14 mouse cellular contexts compared by ENCODE assay signal in genomic region chr12:8811894-8812560, GRCm38 (mm10). TPM values are rescaled to one million over a fixed set of nuclear protein-coding genes. Genes with fewer than 3 reads are reported as not detected.
DNase-seq lines count a peak whose midpoint lies in the region; ATAC-seq and TF ChIP-seq lines count a peak whose summit lies in the region.
"Had no signal": no experiment of that assay in that cellular context is flagged by ENCODE, and none has a peak within 500 bp of the region (broad histone marks: within the 10 kb centered on the region; RNA-seq: fewer than 3 reads in every experiment).

No protein-coding gene starts in this region.

- no peak overlapping the region for H3K9ac ChIP-seq in forebrain, embryonic 11.5 days (ENCODE audit: low read length)
- H3K9ac ChIP-seq in forebrain, embryonic 12.5 days: no peak overlapping the region
- H3K9ac ChIP-seq in liver, postnatal 0 days (replicated peaks): no peak overlapping the region; the same call in 1 of the 2 replicates
- H3K9ac ChIP-seq in liver, embryonic 12.5 days: no peak overlapping the region
- H3K9ac ChIP-seq in lung, postnatal 0 days (replicated peaks; ENCODE audit: low read depth): no peak overlapping the region
- 0 out of 2 replicates have a peak overlapping the region, but pooled peaks have one; percentile 31 for H3K9ac ChIP-seq in stomach, postnatal 0 days (ENCODE audit: low read length)
- H3K9ac ChIP-seq: embryonic facial prominence, embryonic 12.5 days; forebrain, embryonic 15.5 days; heart, embryonic 15.5 days; midbrain, embryonic 15.5 days had no signal

- 88% methylated on average over 5 of the region's 5 CpGs for WGBS in forebrain, embryonic 11.5 days
- 93% methylated on average over 5 of the region's 5 CpGs for WGBS in forebrain, embryonic 12.5 days
- 74% methylated on average over 5 of the region's 5 CpGs for WGBS in liver, postnatal 0 days (ENCODE audit: insufficient replicate concordance)
- 68% methylated on average over 5 of the region's 5 CpGs for WGBS in liver, embryonic 12.5 days (ENCODE audit: insufficient replicate concordance)
- WGBS in lung, postnatal 0 days: 62% methylated on average over 5 of the region's 5 CpGs
- WGBS in stomach, postnatal 0 days: 75% methylated on average over 5 of the region's 5 CpGs

- peak; percentile 20 for DNase-seq in forebrain, embryonic 11.5 days (ENCODE audit: low spot score)
- no peak for DNase-seq in liver, postnatal 0 days
- DNase-seq in lung, postnatal 0 days (ENCODE audit: low spot score): peak; percentile 88
- DNase-seq in stomach, postnatal 0 days (ENCODE audit: low spot score): no peak
- DNase-seq in neural tube, embryonic 10.5 days (ENCODE audit: extremely low spot score, low spot score): no peak
- no peak for DNase-seq in embryo, embryonic 11 days
- DNase-seq: right cerebral cortex, postnatal 4 days had no signal

- ATAC-seq in forebrain, embryonic 11.5 days (replicated peaks; ENCODE audit: low FRiP score): no peak
- ATAC-seq in forebrain, embryonic 12.5 days (ENCODE audit: low FRiP score): no peak
- ATAC-seq in liver, postnatal 0 days: no peak
- ATAC-seq in liver, embryonic 12.5 days: no peak
- ATAC-seq in lung, postnatal 0 days: peak; percentile 64
- no peak for ATAC-seq in stomach, postnatal 0 days (ENCODE audit: low FRiP score, low TSS enrichment)
- ATAC-seq: forebrain, embryonic 15.5 days; midbrain, embryonic 15.5 days had no signal

- TF ChIP-seq CTCF in liver, postnatal 0 days (IDR thresholded peaks at IDR 0.05; ENCODE audit: low read depth): no peak
- TF ChIP-seq CTCF in lung, postnatal 0 days (IDR thresholded peaks at IDR 0.05): peak; percentile 31; the same call in 1 of the 2 replicates
- no peak for TF ChIP-seq CTCF in stomach, postnatal 0 days (IDR thresholded peaks at IDR 0.05; ENCODE audit: low read depth)

- no peaks in the 10 kb centered on the region for H3K36me3 ChIP-seq in forebrain, embryonic 11.5 days (ENCODE audit: control insufficient read depth, insufficient read depth, low read length)
- H3K36me3 ChIP-seq in forebrain, embryonic 12.5 days (replicated peaks): no peaks in the 10 kb centered on the region
- no peaks in the 10 kb centered on the region for H3K36me3 ChIP-seq in liver, postnatal 0 days (replicated peaks; ENCODE audit: insufficient read depth, low read length)
- H3K36me3 ChIP-seq in liver, embryonic 12.5 days: no peaks in the 10 kb centered on the region
- H3K36me3 ChIP-seq in lung, postnatal 0 days (ENCODE audit: insufficient read depth, low read length): no peaks in the 10 kb centered on the region
- H3K36me3 ChIP-seq in stomach, postnatal 0 days (ENCODE audit: control insufficient read depth, insufficient read depth, low read length): no peaks in the 10 kb centered on the region
- H3K36me3 ChIP-seq: embryonic facial prominence, embryonic 12.5 days; forebrain, embryonic 15.5 days; heart, embryonic 15.5 days; hindbrain, embryonic 10.5 days; midbrain, embryonic 15.5 days had no signal

- no peak for TF ChIP-seq EP300 in liver, postnatal 0 days (IDR thresholded peaks at IDR 0.05; ENCODE audit: low read depth)
- TF ChIP-seq EP300 in lung, postnatal 0 days (IDR thresholded peaks at IDR 0.05): peak; percentile 88
- TF ChIP-seq EP300 in stomach, postnatal 0 days (optimal IDR thresholded peaks at IDR 0.05): no peak

- H3K4me3 ChIP-seq in forebrain, embryonic 11.5 days (ENCODE audit: low read depth, low read length): no peak overlapping the region
- H3K4me3 ChIP-seq in forebrain, embryonic 12.5 days (replicated peaks): no peak overlapping the region
- H3K4me3 ChIP-seq in liver, postnatal 0 days (ENCODE audit: low read depth, low read length): no peak overlapping the region
- H3K4me3 ChIP-seq in liver, embryonic 12.5 days: no peak overlapping the region
- no peak overlapping the region for H3K4me3 ChIP-seq in lung, postnatal 0 days (ENCODE audit: low read depth, low read length)
- no peak overlapping the region for H3K4me3 ChIP-seq in stomach, postnatal 0 days (ENCODE audit: low read depth, low read length)
- H3K4me3 ChIP-seq: embryonic facial prominence, embryonic 12.5 days; forebrain, embryonic 15.5 days; heart, embryonic 15.5 days; hindbrain, embryonic 10.5 days; midbrain, embryonic 15.5 days had no signal

- H3K9me3 ChIP-seq in forebrain, embryonic 11.5 days (ENCODE audit: control insufficient read depth, low read length): no peaks in the 10 kb centered on the region
- no peaks in the 10 kb centered on the region for H3K9me3 ChIP-seq in forebrain, embryonic 12.5 days
- H3K9me3 ChIP-seq in liver, postnatal 0 days (ENCODE audit: low read length): no peaks in the 10 kb centered on the region
- H3K9me3 ChIP-seq in liver, embryonic 12.5 days (replicated peaks): no peaks in the 10 kb centered on the region
- H3K9me3 ChIP-seq in lung, postnatal 0 days (ENCODE audit: low read length): no peaks in the 10 kb centered on the region
- H3K9me3 ChIP-seq in stomach, postnatal 0 days (ENCODE audit: control insufficient read depth, low read length): no peaks in the 10 kb centered on the region
- H3K9me3 ChIP-seq: embryonic facial prominence, embryonic 12.5 days; forebrain, embryonic 15.5 days; heart, embryonic 15.5 days; hindbrain, embryonic 10.5 days; midbrain, embryonic 15.5 days had no signal

- no peak overlapping the region for H3K4me2 ChIP-seq in forebrain, embryonic 11.5 days (ENCODE audit: low read depth, low read length, severe bottlenecking)
- H3K4me2 ChIP-seq in forebrain, embryonic 12.5 days: no peak overlapping the region
- no peak overlapping the region for H3K4me2 ChIP-seq in liver, postnatal 0 days (ENCODE audit: low read depth, low read length)
- no peak overlapping the region for H3K4me2 ChIP-seq in liver, embryonic 12.5 days
- no peak overlapping the region for H3K4me2 ChIP-seq in lung, postnatal 0 days (replicated peaks; ENCODE audit: low read depth, low read length)
- no peak overlapping the region for H3K4me2 ChIP-seq in stomach, postnatal 0 days (replicated peaks; ENCODE audit: low read depth)
- H3K4me2 ChIP-seq: embryonic facial prominence, embryonic 12.5 days; forebrain, embryonic 15.5 days; heart, embryonic 15.5 days; midbrain, embryonic 15.5 days had no signal

- H3K4me1 ChIP-seq in forebrain, embryonic 11.5 days (replicated peaks; ENCODE audit: control insufficient read depth, insufficient read depth, low read length): no peaks in the 10 kb centered on the region
- H3K4me1 ChIP-seq in forebrain, embryonic 12.5 days: no peaks in the 10 kb centered on the region
- peaks cover 20% of the 10 kb centered on the region; the same call in 1 of the 2 replicates for H3K4me1 ChIP-seq in liver, postnatal 0 days (ENCODE audit: insufficient read depth)
- H3K4me1 ChIP-seq in liver, embryonic 12.5 days: peaks cover 7% of the 10 kb centered on the region; the same call in 1 of the 2 replicates
- peaks cover 4% of the 10 kb centered on the region; the same call in 1 of the 2 replicates for H3K4me1 ChIP-seq in lung, postnatal 0 days (ENCODE audit: insufficient read depth, low read depth, low read length)
- H3K4me1 ChIP-seq in stomach, postnatal 0 days (replicated peaks; ENCODE audit: control insufficient read depth, insufficient read depth): 0 out of 2 replicates have a peak, but pooled peaks cover 3% of the 10 kb centered on the region
- H3K4me1 ChIP-seq: forebrain, embryonic 15.5 days; heart, embryonic 15.5 days; hindbrain, embryonic 10.5 days; midbrain, embryonic 15.5 days had no signal

- H3K27me3 ChIP-seq in forebrain, embryonic 11.5 days (ENCODE audit: control insufficient read depth, insufficient read depth, low read length): no peaks in the 10 kb centered on the region
- H3K27me3 ChIP-seq in forebrain, embryonic 12.5 days: no peaks in the 10 kb centered on the region
- H3K27me3 ChIP-seq in liver, postnatal 0 days (ENCODE audit: insufficient read depth, low read length): no peaks in the 10 kb centered on the region
- peaks cover 3% of the 10 kb centered on the region; the same call in 1 of the 2 replicates for H3K27me3 ChIP-seq in liver, embryonic 12.5 days (replicated peaks)
- no peaks in the 10 kb centered on the region for H3K27me3 ChIP-seq in lung, postnatal 0 days (replicated peaks; ENCODE audit: insufficient read depth, low read length)
- H3K27me3 ChIP-seq in stomach, postnatal 0 days (ENCODE audit: control insufficient read depth, insufficient read depth, low read length): no peaks in the 10 kb centered on the region
- H3K27me3 ChIP-seq: embryonic facial prominence, embryonic 12.5 days; forebrain, embryonic 15.5 days; heart, embryonic 15.5 days; midbrain, embryonic 15.5 days had no signal

- H3K27ac ChIP-seq in forebrain, embryonic 11.5 days (ENCODE audit: low read depth, low read length): no peak overlapping the region
- H3K27ac ChIP-seq in forebrain, embryonic 12.5 days: no peak overlapping the region
- peak overlapping the region; percentile 80 for H3K27ac ChIP-seq in liver, postnatal 0 days (ENCODE audit: low read depth)
- H3K27ac ChIP-seq in liver, embryonic 12.5 days: no peak overlapping the region
- peak overlapping the region; percentile 94 for H3K27ac ChIP-seq in lung, postnatal 0 days (ENCODE audit: low read length)
- H3K27ac ChIP-seq in stomach, postnatal 0 days (replicated peaks): peak overlapping the region; percentile 96
- H3K27ac ChIP-seq: embryonic facial prominence, embryonic 12.5 days; forebrain, embryonic 15.5 days; heart, embryonic 15.5 days; hindbrain, embryonic 10.5 days; midbrain, embryonic 15.5 days had no signal

RNA-seq across cellular contexts. Expression of gene Sdc1, which starts 40.9 kb away (rescaled TPM):
- polyA plus RNA-seq in forebrain, embryonic 11.5 days (2014; fragmentation: Nextera tagmentation; extraction: Ambion mirVana): 86.8 and 90.0 TPM in 2 replicates
- 70.3 and 72.7 TPM in 2 replicates for polyA plus RNA-seq in forebrain, embryonic 12.5 days (2016; fragmentation: Nextera tagmentation; extraction: Ambion mirVana)
- polyA plus RNA-seq in liver, postnatal 0 days (2015; fragmentation: Nextera tagmentation; extraction: Ambion mirVana): 101 and 116 TPM in 2 replicates
- 27.7 and 30.2 TPM in 2 replicates for polyA plus RNA-seq in liver, embryonic 12.5 days (2016; fragmentation: Nextera tagmentation; extraction: Ambion mirVana)
- polyA plus RNA-seq in lung, postnatal 0 days (2015; fragmentation: Nextera tagmentation; extraction: Ambion mirVana): 303 and 306 TPM in 2 replicates
- 175 and 194 TPM in 2 replicates for polyA plus RNA-seq in stomach, postnatal 0 days (2015; fragmentation: Nextera tagmentation; extraction: Ambion mirVana)

Comparison
In these comparisons a context has a peak if more than half of its experiments do, and no peak if none do; other contexts are left out.
1. H3K27ac ChIP-seq: peak in liver, postnatal 0 days (single experiment), lung, postnatal 0 days (single experiment) and stomach, postnatal 0 days (single experiment); none in forebrain, embryonic 11.5 days (single experiment), forebrain, embryonic 12.5 days (single experiment) and liver, embryonic 12.5 days (single experiment).
2. DNase-seq: peak in forebrain, embryonic 11.5 days (single experiment) and lung, postnatal 0 days (single experiment); none in liver, postnatal 0 days (single experiment), stomach, postnatal 0 days (single experiment), neural tube, embryonic 10.5 days (single experiment) and embryo, embryonic 11 days (single experiment).